Mouse (Mus musculus): ENCODE results near the gene Hes6. TPM values are rescaled to one million over a fixed set of nuclear protein-coding genes. Genes with fewer than 3 reads are reported as not detected.

Hes6 gene
- polyA plus RNA-seq (2012; rRNA removed): 27.8 and 37.0 TPM in 2 replicates

DNA sequence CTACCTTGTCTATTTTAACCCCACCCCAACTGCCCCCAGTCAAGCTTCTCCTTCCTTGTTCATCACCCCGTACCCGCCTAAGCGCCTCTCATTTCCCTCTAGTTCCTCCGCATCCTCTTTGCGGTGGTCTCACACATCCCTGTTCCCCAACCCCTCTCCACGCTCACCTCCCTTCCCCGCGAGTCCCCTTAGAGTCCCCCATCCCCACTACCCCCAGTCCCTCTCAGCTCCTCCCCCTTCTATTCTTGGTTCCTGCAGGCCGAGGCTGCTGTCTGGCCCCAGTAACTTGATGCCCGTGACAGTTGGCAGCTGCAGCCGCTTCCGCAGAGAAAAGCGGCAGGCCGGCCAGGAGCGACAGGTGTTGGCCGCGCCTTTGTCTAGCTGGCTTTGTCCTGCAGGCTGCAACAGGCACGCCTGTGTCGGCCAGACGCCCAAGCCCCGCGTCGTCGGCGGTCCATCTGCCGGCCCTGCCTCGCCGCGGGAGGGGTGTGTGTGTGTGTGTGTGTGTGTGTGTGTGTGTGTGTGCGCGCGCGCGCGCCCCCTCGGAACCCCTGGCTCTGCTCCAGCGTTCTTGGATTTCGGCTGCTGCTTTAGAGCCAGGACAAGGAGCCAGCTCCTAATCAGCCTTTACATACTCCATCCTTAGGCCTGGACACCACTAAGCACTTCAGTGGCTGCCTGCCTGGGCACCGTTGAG, at the start of gene Hes6:
Gene Hes6, minus strand, starts transcription at position 141 of the 697 bp plus-strand sequence.
- no peak for DNase-seq (ENCODE audit: low read depth)

DNA sequence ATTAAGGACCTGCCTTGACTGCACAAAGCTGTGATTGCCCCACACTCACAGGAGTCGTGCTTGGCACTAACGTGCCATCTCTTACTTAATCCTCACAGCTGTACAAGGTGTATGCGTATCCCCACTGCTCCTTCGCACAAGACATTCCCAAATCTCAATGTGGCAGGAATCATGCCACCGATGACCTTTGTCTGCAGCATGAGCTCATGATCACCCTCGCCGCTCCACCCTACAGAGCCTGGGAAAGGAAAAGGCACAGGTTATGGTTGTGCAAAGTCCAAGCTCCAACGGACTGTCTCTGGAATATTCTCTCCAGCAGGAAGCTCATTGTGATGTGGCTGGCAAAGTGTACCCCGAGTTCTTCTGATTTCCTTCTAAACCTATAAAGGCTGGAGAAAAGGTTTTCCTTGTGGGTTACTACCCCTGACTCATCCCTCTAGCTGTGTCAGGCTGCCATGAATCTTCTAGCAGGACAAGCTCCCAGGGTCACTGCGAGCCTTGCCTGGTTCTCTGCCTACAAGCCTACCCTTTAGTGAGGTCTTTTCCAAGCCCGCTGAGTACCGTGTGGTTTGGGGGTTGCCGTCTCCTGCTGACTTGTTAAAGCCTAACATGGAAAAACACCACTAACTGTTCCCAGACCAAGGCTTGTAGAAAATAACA, 49.6 kb upstream of the Hes6 start:
- DNase-seq (ENCODE audit: low read depth): no peak

DNA sequence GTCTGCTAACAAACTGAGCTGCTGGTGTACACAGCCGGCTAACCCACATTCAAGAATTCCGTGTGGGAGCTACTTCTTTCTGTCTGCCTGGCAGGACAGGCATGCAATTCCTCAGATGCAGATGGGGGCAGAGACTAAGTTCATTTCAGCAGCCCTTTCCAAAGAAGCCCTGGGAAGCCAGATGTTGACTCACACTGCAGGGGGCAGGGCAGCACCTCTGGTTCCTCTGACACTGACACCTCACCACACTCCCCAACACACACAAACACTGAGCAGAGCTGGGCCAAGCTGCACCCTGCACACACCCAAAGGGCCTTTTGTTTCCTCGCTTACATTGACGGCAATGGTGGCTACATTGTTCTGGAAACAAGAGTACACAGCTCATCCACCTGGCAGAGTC, 46.7 kb upstream of the Hes6 start:
- DNase-seq (ENCODE audit: low read depth): no peak

DNA sequence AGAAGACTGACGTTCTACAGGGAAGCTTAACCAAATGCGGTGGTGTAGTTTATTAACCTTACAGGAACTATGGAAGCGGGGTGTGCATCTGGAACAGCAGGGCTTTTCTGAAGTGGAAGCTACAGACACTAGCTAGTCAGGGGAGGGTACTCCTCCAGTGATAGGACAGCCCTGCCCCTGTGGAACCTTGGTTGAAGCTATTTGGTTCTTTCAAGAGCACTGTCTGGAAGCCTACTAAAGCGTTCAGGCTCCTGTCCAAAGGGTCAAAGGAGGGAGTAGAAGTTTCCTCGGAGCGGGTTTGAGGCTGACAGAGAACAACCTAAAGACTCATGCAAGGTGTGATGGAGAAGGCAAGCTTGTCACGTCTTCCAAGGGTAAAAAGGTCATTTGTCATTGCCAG, 46.2 kb upstream of the Hes6 start:
- no peak for DNase-seq (ENCODE audit: low read depth)

DNA sequence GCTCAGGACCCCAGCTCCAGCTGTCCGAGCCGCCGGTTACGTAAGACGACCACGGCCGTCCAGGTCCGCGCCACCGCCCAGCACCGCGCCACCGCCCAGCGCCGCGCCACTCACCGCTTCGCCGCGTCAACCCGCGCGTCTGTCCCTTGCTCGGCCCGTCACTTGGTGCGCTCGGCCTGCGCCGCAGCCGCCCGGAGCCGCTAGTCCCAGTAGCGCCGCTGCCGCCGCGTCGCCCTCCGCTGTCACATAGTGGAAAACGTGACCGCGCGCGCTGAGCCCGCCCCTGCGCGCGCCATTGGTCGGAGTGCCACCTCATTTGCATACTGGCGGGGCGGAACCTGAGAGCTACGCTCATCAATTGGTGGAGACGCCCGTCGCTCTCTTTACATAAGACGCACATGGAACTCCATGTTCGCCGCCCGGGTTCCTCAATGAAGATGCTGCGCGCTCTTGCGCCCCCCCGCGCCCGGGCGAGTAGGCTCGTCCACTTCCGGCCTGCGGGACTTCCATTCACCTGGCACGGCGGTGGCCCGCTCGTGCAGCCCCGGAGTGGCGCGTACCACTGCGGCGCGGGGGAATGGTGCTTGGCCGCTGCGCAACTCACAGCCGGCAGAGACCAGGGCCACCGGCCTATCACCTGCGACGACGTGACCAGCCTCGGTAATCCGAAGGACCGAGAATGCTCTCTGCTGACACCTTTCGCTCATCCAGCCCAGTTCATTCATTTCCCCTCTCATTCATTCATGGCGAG, 45.4 kb upstream of the Hes6 start, which contains the start of gene Per2:
Gene Per2, minus strand, starts transcription at position 266 of the 751 bp plus-strand sequence.
- DNase-seq (ENCODE audit: low read depth): no peak

DNA sequence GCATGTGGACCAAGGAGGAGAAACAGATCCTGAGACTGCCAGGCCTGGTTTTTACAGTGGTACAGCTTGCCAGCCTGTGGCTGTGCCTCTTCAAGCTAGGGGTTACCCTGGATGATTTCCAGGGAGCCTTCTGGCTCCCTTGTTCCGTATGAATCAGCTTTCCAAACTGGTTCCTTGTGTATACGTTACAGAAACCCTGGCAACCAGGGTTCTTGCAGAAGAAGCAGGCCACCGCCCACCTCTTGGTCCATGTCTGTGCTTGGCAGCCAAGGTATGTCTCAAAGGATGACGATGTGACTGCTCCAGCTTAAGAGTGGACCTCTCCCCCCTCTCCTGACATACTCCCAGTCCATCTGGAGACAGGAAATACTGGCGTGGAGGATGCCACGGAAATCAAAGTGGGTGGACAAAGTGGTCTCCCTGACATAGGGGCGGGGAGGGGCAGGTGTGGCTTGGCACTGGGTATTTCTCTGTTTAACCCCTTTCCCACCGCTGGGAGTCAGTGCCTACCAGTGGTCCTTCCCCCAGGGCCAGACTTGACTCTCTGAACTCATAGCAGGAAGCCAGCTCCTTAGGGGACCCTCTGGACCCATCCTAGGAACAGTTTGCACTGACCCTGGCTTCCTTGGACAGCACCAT, 44.5 kb upstream of the Hes6 start:
- DNase-seq (ENCODE audit: low read depth): no peak

DNA sequence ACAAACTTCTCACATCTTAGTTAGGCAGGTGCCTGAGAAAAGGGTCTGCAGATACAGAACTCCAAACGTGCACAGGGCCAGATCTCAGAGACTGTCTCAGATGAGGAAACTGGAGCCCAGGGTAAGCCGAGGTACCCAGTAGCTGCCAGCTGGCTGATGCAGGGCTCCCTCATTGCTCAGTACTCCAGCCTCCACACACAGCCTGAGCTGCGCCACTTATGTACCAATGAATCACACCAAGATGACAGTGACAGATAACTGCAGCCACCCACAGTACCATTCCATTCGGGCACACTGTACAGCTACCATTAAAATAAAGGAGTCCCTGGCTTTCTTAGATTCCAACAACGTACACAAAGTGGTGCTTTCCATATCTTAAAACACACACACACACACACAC, 43.9 kb upstream of the Hes6 start:
- peak; percentile 68 for DNase-seq (ENCODE audit: low read depth)

DNA sequence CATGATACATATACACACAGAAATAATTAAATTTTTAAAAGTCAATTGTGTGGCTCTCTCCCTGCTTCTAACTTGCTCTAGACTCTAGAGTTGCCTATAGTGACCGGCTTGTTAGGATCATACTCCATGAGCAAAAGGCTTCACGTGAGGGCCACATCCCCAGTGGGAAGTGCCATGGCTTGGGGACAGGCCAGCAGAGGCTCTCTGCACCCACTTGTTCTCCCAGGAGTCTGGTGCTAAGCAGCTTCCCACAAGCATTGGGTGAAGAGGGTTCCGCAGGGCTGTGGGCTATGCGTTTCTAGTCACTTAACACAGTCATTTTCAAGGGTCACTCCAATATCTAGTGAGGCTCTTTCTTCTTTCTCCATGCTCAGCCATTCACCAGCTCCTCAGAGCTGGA, 43.3 kb upstream of the Hes6 start:
- DNase-seq (ENCODE audit: low read depth): no peak

DNA sequence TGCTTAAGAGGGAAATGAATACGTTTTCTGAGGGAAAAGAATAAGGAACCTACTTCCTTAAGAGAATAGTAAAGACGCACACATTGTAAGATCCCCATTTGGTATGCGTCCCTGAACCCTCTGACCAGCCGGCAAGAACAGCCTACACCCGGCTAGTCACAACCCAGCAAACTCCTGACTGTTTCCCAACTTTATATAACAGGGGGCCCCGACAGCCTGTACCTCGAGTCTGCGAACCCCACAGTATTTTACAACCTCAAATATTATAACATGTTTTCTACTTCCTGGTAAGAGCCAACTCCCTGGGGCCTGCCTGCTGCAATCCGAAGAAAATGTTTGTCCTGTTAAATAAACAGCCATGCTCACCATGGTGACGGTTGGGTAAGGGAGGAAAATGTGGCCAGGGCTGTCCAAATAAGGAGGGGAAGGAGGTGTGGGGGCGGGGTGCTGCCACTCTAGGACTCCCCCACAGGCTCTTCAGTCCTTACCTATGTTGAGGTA, 42.5 kb upstream of the Hes6 start:
- no peak for DNase-seq (ENCODE audit: low read depth)

DNA sequence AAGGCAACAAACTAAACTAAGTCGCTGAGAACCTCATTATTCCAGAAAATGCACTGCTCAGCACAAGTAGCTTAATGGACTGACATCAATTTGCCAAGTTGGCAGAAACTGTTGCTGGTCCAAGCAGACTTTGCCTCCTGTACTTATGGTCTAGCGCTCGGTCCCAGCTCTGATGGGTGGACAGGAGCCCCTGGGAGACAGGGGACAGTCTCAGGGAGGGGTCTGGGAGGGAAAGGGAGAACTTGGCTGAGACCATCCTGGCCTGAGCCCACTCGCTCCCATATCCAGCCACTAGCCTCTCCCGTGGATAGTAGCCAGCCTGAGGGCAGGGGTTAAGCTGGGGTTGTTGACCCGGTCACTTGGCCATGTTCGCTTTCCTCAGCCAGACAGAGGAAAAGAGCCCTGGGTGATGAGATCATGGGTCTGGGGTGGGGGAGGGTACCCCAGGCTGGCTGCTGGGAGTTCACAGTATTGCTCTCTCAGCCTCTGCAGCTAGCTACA, 41.9 kb upstream of the Hes6 start:
- DNase-seq (ENCODE audit: low read depth): no peak

DNA sequence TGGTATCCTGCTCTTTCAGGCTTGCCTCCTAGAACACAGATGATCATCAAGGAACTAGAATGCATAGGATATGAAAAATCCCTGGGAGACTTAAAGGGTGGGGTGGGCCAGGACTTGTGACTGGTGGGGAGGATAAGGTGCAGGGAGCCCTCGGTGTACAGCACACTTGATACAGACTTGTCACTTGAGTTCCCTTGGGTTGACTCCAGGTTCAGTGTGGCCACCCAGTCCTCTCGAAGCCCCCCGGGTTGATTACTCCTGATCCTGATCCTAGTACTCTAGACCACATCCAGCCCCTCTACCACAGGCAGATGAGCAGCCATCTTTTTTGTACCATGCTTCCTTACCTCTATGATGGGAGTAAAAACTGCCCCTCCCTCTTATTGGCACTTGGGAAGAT, 41.1 kb upstream of the Hes6 start:
- DNase-seq (ENCODE audit: low read depth): no peak

DNA sequence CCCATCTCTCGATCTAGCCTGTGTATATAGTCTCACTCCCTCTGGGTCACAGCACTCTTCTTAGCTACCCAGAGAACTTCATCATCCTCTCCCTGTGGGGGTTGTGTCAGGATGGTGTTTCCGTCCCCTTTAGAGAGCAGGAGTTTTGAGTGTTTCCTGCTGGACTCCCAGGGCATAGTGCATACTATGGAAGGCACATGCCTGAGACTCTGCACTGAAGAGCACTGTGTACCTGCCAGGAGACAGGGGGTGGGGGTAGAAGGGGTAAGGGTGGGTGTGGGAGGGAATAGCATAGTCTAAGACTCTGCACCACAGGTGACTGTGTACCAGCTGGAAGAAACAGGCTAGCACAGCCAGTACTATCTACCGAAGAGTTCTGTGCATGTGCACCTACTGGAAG, 40.5 kb upstream of the Hes6 start:
- no peak for DNase-seq (ENCODE audit: low read depth)

DNA sequence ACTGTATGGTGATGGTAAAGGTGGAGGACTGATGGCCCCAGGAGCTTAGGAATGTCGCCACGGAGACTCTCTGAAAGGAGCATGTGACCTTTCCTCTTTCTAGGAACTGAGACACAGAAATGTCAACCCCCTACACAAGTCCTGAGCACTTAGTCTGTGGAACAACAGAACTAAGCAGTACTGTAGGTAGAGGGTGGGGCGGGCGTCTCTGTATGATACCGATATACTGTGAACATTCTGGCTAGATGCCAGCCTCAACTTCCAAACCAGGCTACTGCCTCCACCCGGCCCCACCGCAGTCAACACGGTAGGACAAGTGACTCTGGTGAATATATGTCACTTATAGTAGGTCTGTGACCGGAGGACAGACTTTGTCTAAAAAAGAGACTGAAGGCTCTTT, 40.1 kb upstream of the Hes6 start:
- no peak for DNase-seq (ENCODE audit: low read depth)

DNA sequence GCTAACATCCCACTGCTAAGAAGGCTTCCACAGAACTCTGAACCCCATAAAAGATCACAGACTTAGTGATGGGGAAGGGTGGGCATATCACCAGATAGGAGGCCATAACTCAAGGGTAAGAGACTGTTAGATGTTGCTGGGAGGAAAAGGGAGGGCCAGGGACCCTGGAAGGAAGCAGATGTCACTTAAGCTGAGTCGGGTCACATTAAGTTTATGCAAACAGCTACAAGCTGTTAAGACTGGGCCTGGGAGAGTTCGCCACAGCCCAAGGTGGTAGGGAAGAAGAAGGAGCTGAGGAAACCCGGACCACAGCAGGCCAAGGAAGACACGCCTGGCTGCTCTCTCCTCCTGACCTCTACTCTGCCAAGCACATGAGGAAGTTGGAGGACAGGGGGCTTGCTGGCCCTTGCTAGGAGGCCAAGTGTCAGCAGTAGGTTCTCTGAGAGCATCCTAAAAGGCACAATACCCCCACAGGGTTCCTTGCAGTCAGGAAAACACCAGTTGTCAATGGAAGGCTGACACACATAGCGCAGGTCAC, 37.8 kb upstream of the Hes6 start:
- no peak for DNase-seq (ENCODE audit: low read depth)

DNA sequence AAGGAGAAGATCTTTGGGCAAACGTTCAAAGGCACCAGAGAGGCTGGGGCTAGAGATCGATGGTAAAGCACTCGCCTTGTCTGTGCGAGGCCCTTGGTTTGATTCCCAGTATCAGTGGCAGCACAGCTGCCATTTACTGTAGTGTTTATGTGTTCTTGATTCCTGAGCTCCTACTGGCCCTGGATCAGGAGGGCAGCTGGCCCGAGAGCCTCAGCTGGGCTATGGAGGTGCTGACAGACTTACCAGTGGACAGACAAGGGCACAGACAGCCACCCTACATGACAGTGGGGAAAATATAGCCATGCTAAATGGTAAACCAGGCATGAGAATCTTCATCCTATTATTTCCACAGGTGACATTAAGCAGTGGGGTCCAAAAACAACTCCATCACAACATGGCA, 37.0 kb upstream of the Hes6 start:
- no peak for DNase-seq (ENCODE audit: low read depth)

DNA sequence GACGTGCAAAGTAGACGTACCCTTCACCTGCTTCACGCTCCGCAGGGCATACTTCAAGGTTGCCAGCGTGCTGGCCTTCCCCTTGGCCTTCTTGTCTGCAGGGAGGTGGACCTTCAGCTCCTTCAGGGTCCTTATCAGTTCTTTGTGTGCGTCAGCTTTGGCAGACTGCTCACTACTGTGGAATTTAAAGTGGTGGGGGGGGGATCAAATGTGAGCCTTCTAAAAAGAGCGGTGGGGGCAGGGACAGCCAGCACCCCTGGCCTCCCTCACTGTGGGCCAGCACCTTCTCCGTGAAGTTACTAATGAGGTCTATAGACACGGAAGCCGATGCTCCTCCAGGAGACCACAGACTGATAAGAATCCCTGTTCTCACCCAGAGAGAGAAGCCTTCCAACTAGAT, 34.9 kb upstream of the Hes6 start:
- no peak for DNase-seq (ENCODE audit: low read depth)

DNA sequence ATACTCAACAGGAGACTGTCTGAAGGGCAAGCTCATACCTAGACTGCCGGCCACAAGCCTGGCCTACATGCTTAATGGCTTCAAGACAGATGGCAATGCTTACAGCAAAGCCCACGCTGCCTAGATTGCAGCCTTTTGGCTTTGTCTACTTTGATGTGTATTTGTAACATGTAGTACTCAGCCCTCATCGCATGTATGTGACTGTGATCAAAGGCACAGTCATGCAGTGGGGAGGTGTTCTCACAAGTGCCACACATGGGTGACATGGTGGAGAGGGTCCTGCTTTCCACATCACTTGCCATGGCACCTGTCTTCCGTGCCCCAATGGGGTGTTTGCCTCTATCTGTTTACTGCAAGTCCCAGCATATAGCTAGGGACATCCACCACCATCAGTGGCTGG, 32.7 kb upstream of the Hes6 start:
- no peak for DNase-seq (ENCODE audit: low read depth)

DNA sequence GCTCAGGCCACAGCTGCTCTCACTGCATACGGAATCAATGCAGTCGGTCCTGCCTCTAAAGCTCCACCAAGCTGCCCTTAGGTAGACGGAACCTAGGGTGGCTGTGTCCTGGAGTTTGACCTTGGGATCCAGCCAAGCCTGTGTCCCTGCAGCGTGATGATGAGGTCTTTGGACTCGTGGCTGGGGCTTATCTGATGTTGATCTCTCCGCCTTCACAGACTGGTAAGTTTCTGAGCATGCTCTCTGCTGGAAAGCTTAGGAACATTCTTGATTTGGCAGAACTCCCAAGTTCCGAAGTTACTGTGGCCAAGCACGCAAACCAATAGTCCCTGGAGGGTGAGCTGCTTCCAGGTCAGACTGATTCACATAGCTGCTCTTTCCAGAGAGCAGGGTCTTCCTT, 32.2 kb upstream of the Hes6 start:
- peak; percentile 88 for DNase-seq (ENCODE audit: low read depth)

DNA sequence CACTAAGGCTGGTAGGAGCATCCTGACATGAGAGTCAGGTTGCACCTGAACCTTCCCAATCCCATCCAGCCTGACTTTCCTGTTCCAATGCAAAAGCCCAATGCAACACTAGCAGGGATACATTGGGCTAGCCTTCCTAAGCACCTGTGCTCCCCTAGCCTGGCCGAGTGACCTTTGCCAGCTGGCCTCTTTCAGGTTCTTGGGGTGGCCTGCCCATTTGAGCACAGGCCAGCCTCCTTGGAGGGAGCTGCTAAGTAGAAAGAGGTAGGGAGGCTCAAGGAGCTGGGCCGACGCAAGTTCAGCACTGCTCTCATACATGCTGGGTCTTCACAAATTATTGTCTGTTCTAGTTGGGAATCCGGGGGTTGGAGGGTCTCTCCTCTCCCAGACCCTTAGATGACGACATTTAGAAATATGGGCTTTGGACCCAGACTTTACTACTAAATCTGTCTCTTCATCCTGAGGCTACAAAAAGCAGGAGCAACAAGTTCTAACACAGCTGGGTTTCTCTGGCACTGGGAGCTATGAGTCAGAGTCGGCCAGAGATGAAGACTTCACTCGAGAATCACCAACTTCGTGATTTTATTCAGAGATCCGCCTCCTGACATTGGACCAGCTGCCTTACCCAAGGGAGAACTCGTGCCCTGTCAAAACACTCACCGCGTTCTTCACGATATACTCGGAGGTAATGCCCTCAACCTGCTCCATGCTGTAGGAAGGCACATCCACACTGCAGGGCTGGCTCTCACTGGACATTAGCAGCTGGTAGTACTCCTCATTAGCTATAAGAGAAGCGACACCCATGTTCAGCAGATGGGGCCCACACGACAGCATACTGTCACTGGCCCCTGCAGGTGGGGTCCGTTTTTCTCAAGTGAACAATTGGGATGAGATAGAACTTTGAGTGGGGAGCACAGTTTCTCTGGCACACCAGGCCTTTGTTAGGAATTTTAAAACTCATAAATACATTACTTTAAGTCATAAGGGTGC, 31.3 kb upstream of the Hes6 start:
- no peak for DNase-seq (ENCODE audit: low read depth)

DNA sequence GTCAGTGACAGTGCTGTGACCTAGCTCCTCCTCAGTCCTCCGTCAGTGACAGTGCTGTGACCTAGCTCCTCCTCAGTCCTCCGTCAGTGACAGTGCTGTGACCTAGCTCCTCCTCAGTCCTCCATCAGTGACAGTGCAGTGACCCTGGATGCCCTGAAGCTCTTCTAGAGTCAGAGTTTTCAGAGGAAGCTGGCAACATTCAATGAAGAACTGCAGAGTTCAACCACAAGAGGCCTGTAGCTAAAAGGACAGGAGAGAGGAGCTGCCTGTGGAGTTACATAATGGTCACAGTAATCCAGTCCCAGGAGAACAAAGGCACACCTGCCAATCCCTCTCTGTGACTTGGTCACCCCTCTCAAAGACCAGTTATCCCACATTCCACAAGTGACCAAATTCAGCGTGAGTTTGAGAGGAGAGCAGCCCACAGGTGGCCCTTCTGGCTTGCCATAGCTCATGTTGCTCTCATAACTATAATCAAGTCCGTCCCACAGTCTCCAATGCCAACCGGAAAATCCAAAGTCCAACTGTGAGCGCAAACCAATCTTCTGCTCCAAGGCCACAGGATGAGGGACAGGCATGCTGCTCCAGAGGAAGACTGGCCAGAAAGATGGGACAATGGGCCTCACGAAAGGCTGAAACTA, 28.6 kb upstream of the Hes6 start:
- DNase-seq (ENCODE audit: low read depth): no peak

All from gonadal fat pad, adult 2 months (tissue).